ENCODE assay signal across 12 mouse cellular contexts in genomic region chr19:46216716-46217115, GRCm38 (mm10).
"Had no signal": no experiment of that assay in that cellular context is flagged by ENCODE, and none has a peak within 500 bp of the region (broad histone marks: within the 10 kb centered on the region; RNA-seq: fewer than 3 reads in every experiment).

No protein-coding gene starts in this region.

- H3K4me1 ChIP-seq: midbrain, embryonic 13.5 days had no signal

- H3K9ac ChIP-seq: limb, embryonic 15.5 days; liver, embryonic 12.5 days; lung, embryonic 15.5 days; midbrain, embryonic 13.5 days; neural tube, embryonic 15.5 days had no signal

- ATAC-seq: liver, embryonic 12.5 days; midbrain, embryonic 13.5 days had no signal

- H3K9me3 ChIP-seq: limb, embryonic 15.5 days; liver, embryonic 12.5 days; lung, embryonic 15.5 days; midbrain, embryonic 13.5 days; neural tube, embryonic 15.5 days had no signal

- H3K4me3 ChIP-seq: left cerebral cortex, adult 2 months; limb, embryonic 15.5 days; liver, embryonic 12.5 days; lung, embryonic 15.5 days; midbrain, embryonic 13.5 days; neural tube, embryonic 15.5 days had no signal

- DNase-seq: kidney, adult 9 months; kidney, postnatal 14 days; right cerebral cortex, adult 18-20 months; right cerebral cortex, postnatal 25 days; thymus, postnatal 4 days had no signal

- H3K36me3 ChIP-seq: limb, embryonic 15.5 days; liver, embryonic 12.5 days; lung, embryonic 15.5 days; midbrain, embryonic 13.5 days; neural tube, embryonic 15.5 days had no signal

- H3K27me3 ChIP-seq: limb, embryonic 15.5 days; liver, embryonic 12.5 days; lung, embryonic 15.5 days; midbrain, embryonic 13.5 days; neural tube, embryonic 15.5 days had no signal

- H3K4me2 ChIP-seq: limb, embryonic 15.5 days; liver, embryonic 12.5 days; lung, embryonic 15.5 days; midbrain, embryonic 13.5 days; neural tube, embryonic 15.5 days had no signal

- H3K27ac ChIP-seq: left cerebral cortex, adult 2 months; liver, embryonic 12.5 days; lung, embryonic 15.5 days; midbrain, embryonic 13.5 days; neural tube, embryonic 15.5 days; stomach, postnatal 0 days had no signal
